Mouse (Mus musculus): Measurements from ENCODE around the gene Rspo3. TPM values are rescaled to one million over a fixed set of nuclear protein-coding genes. Genes with fewer than 3 reads are reported as not detected.

Gene Rspo3
- 15.4 and 16.3 TPM in 2 replicates for polyA plus RNA-seq (2016; fragmentation: Nextera tagmentation; extraction: Ambion mirVana)

- H3K4me3 ChIP-seq: peak within 1 kb of the TSS; percentile 64
- no peaks in the 10 kb centered on the region for H3K36me3 ChIP-seq
- H3K4me1 ChIP-seq (replicated peaks): peaks cover 28% of the 10 kb centered on the region
- peak within 1 kb of the TSS; percentile 71 for H3K9ac ChIP-seq
- peak within 1 kb of the TSS; percentile 58; the same call in 1 of the 2 replicates for H3K27ac ChIP-seq (ENCODE audit: poor library complexity, severe bottlenecking)
- H3K27me3 ChIP-seq (replicated peaks): peaks cover 12% of the 10 kb centered on the region
- no peaks in the 10 kb centered on the region for H3K9me3 ChIP-seq (replicated peaks)
- peak within 1 kb of the TSS; percentile 93 for H3K4me2 ChIP-seq
- 1% methylated on average over 43 of the region's 44 CpGs for WGBS
- peak; percentile 67 for ATAC-seq (ENCODE audit: insufficient number of reproducible peaks, low FRiP score)
Measured at GRCm38 (mm10) chr10:29535546-29536260, at the start of gene Rspo3. TSS of gene Rspo3 (minus strand) at chr10:29535867.

GRCm38 (mm10) chr10:29581940-29582339 is 46.3 kb upstream of the Rspo3 start:
- no peak overlapping the region for H3K27ac ChIP-seq (ENCODE audit: poor library complexity, severe bottlenecking)
- no peaks in the 10 kb centered on the region for H3K36me3 ChIP-seq
- H3K9me3 ChIP-seq (replicated peaks): no peaks in the 10 kb centered on the region
- no peaks in the 10 kb centered on the region for H3K4me1 ChIP-seq (replicated peaks)
- 65% methylated on average over 3 of the region's 3 CpGs for WGBS
- no peaks in the 10 kb centered on the region for H3K27me3 ChIP-seq (replicated peaks)
- no peak for ATAC-seq (ENCODE audit: insufficient number of reproducible peaks, low FRiP score)
- no peak overlapping the region for H3K4me3 ChIP-seq
- H3K9ac ChIP-seq: no peak overlapping the region
- H3K4me2 ChIP-seq: no peak overlapping the region

GRCm38 (mm10) chr10:29581476-29581875 is 45.8 kb upstream of the Rspo3 start:
- Histone ChIP-seq H3K4me3 (no peak overlapping the region), H3K9ac (no peak overlapping the region), H3K9me3 (replicated peaks) (no peaks in the 10 kb centered on the region), H3K27ac (ENCODE audit: poor library complexity, severe bottlenecking) (no peak overlapping the region), H3K36me3 (no peaks in the 10 kb centered on the region), H3K4me2 (no peak overlapping the region), H3K4me1 (replicated peaks) (no peaks in the 10 kb centered on the region), H3K27me3 (replicated peaks) (no peaks in the 10 kb centered on the region)
- no peak for ATAC-seq (ENCODE audit: insufficient number of reproducible peaks, low FRiP score)
- WGBS: 77% methylated on average over 3 of the region's 3 CpGs

GRCm38 (mm10) chr10:29555983-29556382 is 20.3 kb upstream of the Rspo3 start:
- 57% methylated on average over 2 of the region's 2 CpGs for WGBS
- H3K4me2 ChIP-seq: no peak overlapping the region
- no peak overlapping the region for H3K27ac ChIP-seq (ENCODE audit: poor library complexity, severe bottlenecking)

GRCm38 (mm10) chr10:29554365-29554764 is 18.7 kb upstream of the Rspo3 start:
- Histone ChIP-seq H3K27ac (ENCODE audit: poor library complexity, severe bottlenecking) (no peak overlapping the region), H3K27me3 (replicated peaks) (no peaks in the 10 kb centered on the region), H3K9me3 (replicated peaks) (no peaks in the 10 kb centered on the region), H3K4me3 (no peak overlapping the region), H3K9ac (no peak overlapping the region), H3K4me2 (no peak overlapping the region), H3K36me3 (no peaks in the 10 kb centered on the region), H3K4me1 (replicated peaks) (no peaks in the 10 kb centered on the region)
- ATAC-seq (ENCODE audit: insufficient number of reproducible peaks, low FRiP score): no peak
- WGBS: 29% methylated on average over 2 of the region's 2 CpGs

More at GRCm38 (mm10) chr10:29555983-29556382, 20.3 kb upstream of the Rspo3 start:
- no peak overlapping the region for H3K9ac ChIP-seq
- no peaks in the 10 kb centered on the region for H3K27me3 ChIP-seq (replicated peaks)
- ATAC-seq (ENCODE audit: insufficient number of reproducible peaks, low FRiP score): no peak
- H3K4me3 ChIP-seq: no peak overlapping the region
- H3K9me3 ChIP-seq (replicated peaks): no peaks in the 10 kb centered on the region
- no peaks in the 10 kb centered on the region for H3K36me3 ChIP-seq
- H3K4me1 ChIP-seq (replicated peaks): no peaks in the 10 kb centered on the region

- Histone ChIP-seq H3K4me3 (no peak overlapping the region), H3K27ac (ENCODE audit: poor library complexity, severe bottlenecking) (no peak overlapping the region), H3K4me2 (no peak overlapping the region), H3K27me3 (replicated peaks) (no peaks in the 10 kb centered on the region), H3K9me3 (replicated peaks) (no peaks in the 10 kb centered on the region), H3K36me3 (no peaks in the 10 kb centered on the region), H3K9ac (no peak overlapping the region), H3K4me1 (replicated peaks) (0 out of 2 replicates have a peak, but pooled peaks cover 3% of the 10 kb centered on the region)
- 63% methylated on average over 3 of the region's 3 CpGs for WGBS
- ATAC-seq (ENCODE audit: insufficient number of reproducible peaks, low FRiP score): no peak
Measured at GRCm38 (mm10) chr10:29542982-29543381, 7.3 kb upstream of the Rspo3 start.

- no peak overlapping the region for H3K27ac ChIP-seq (ENCODE audit: poor library complexity, severe bottlenecking)
- no peak overlapping the region for H3K4me3 ChIP-seq
- WGBS: 25% methylated on average over 2 of the region's 2 CpGs
Measured at GRCm38 (mm10) chr10:29539516-29539915, 3.8 kb upstream of the Rspo3 start.

GRCm38 (mm10) chr10:29538791-29539190 is 3.1 kb upstream of the Rspo3 start:
- 66% methylated on average over 2 of the region's 2 CpGs for WGBS
- H3K4me2 ChIP-seq: no peak overlapping the region
- no peak overlapping the region for H3K9ac ChIP-seq
- peaks cover 19% of the 10 kb centered on the region for H3K4me1 ChIP-seq (replicated peaks)
- H3K27me3 ChIP-seq (replicated peaks): peaks cover 10% of the 10 kb centered on the region
- no peak overlapping the region for H3K4me3 ChIP-seq
- no peak for ATAC-seq (ENCODE audit: insufficient number of reproducible peaks, low FRiP score)
- H3K36me3 ChIP-seq: no peaks in the 10 kb centered on the region
- peak overlapping the region; percentile 47; the same call in 1 of the 2 replicates for H3K27ac ChIP-seq (ENCODE audit: poor library complexity, severe bottlenecking)
- no peaks in the 10 kb centered on the region for H3K9me3 ChIP-seq (replicated peaks)

More at GRCm38 (mm10) chr10:29539516-29539915, 3.8 kb upstream of the Rspo3 start:
- Histone ChIP-seq H3K4me1 (replicated peaks) (peaks cover 13% of the 10 kb centered on the region), H3K36me3 (no peaks in the 10 kb centered on the region), H3K9me3 (replicated peaks) (no peaks in the 10 kb centered on the region), H3K4me2 (no peak overlapping the region), H3K9ac (no peak overlapping the region), H3K27me3 (replicated peaks) (peaks cover 3% of the 10 kb centered on the region; the same call in 1 of the 2 replicates)
- ATAC-seq (ENCODE audit: insufficient number of reproducible peaks, low FRiP score): no peak

- Histone ChIP-seq H3K9ac (peak overlapping the region; percentile 68), H3K4me3 (peak overlapping the region; percentile 64), H3K27me3 (replicated peaks) (peaks cover 12% of the 10 kb centered on the region), H3K4me2 (peak overlapping the region; percentile 93), H3K27ac (ENCODE audit: poor library complexity, severe bottlenecking) (no peak overlapping the region), H3K4me1 (replicated peaks) (peaks cover 28% of the 10 kb centered on the region), H3K9me3 (replicated peaks) (no peaks in the 10 kb centered on the region), H3K36me3 (no peaks in the 10 kb centered on the region)
- 0% methylated on average over 7 of the region's 7 CpGs for WGBS
- ATAC-seq (ENCODE audit: insufficient number of reproducible peaks, low FRiP score): no peak
Measured at GRCm38 (mm10) chr10:29534830-29535227, 838 bp downstream of the Rspo3 start.

GRCm38 (mm10) chr10:29533846-29534829 is 1.5 kb downstream of the Rspo3 start:
- H3K27me3 ChIP-seq (replicated peaks): peaks cover 12% of the 10 kb centered on the region
- no peaks in the 10 kb centered on the region for H3K36me3 ChIP-seq
- peak overlapping the region; percentile 93 for H3K4me2 ChIP-seq
- ATAC-seq (ENCODE audit: insufficient number of reproducible peaks, low FRiP score): no peak
- peak overlapping the region; percentile 64 for H3K4me3 ChIP-seq
- peaks cover 28% of the 10 kb centered on the region for H3K4me1 ChIP-seq (replicated peaks)
- WGBS: under 1% methylated on average over 24 of the region's 24 CpGs
- peak overlapping the region; percentile 68 for H3K9ac ChIP-seq
- H3K9me3 ChIP-seq (replicated peaks): no peaks in the 10 kb centered on the region
- no peak overlapping the region; the same call in 1 of the 2 replicates for H3K27ac ChIP-seq (ENCODE audit: poor library complexity, severe bottlenecking)

Measured in heart, embryonic 12.5 days (tissue).